Mouse (Mus musculus): Measurements from ENCODE around the gene Slc12a8.

Slc12a8 gene

DNA sequence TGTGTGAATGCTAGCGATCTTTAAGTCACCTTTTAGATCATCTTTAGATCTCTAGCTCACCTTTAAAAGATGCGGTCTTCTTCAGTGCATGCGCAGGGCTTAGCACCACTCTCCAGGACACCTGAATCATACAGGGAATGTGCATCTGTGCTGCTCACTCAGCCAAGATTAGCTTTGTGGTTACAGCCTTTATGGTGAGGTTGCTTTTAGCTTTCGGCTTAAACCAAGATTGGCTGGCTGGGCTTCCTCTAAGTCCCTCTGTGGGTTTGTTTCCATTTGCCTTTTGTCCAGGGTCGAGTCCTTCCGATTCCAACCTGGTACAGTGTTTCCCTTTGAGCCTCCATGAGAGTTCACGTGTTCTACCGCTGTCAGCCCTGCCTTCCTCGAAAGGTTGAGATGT, 187.2 kb downstream of the Slc12a8 start:
- DNase-seq = peak; percentile 70

DNA sequence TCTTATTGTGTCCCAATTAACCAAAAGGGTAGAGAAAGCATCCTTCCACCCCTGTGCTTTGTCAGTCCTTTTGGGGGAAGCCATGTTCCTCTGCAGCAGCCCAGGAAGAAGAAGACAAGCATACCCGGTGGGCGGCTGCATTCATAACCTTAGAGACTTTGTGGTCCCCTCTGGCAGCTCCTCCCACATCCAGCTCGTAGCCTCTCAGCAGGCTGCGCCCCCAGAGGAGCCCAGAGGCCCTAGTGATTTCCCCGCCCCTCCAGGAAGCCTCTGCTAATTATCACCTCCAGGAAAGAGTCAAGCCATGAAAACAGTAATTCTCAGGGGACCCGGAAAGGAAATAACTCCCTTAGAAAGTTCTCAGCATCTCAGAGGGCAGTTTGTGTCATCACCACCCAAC, 188.1 kb downstream of the Slc12a8 start:
- no peak for DNase-seq

DNA sequence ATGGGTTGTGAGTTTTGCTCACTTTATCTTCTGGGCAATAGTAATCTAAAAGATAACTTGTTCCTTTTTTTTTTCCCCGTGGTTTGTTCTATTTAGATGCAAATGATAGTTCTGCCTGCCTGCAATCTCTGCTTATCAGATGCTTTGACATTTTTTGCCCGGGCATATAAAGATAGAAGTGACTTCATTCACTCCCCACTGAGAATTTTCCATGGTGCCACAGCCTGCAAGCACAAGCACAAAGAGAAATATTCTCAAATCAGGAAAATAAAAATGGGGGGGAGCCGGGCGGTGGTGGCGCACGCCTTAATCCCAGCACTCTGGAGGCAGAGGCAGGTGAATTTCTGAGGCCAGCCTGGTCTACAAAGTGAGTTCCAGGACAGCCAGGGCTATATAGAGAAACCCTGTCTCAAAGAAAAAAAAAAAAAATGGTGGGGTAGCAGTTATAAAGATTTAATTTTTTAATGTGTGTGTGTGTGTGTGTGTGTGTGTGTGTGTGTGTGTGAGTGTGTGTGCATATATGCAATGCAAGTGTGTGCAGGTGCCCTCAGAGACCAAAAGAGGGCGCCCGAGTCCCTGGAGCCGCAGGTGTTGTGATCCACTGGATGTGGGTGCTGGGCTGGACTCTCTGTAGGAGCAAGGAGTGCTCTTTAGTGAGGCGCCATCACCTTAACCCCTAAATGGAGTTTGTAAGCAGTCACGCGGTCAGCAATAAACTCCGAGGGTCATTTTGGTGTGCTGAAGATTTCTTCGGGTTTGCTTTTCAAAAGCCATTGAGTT, 189.2 kb downstream of the Slc12a8 start:
- DNase-seq = peak; percentile 69

DNA sequence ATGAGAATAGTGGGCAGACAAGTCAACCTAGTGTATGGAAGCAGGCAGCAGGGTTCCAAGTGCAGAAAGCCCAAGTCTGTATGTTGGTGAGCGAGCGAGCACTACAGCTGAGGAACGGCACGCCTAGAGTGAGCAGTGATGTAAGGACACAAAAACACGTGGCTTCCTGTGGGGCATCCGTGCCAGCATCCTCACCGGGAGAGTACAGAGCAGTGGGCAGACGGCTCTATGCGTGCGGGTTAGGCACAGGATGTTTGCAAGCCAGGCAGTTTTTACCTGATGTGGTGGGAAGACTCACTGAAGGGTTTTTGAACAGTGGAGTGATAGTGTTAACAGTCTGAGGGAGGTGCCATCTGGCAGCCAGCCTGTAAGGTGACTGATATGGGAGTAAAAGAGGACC, 190.9 kb downstream of the Slc12a8 start:
- no peak for DNase-seq

DNA sequence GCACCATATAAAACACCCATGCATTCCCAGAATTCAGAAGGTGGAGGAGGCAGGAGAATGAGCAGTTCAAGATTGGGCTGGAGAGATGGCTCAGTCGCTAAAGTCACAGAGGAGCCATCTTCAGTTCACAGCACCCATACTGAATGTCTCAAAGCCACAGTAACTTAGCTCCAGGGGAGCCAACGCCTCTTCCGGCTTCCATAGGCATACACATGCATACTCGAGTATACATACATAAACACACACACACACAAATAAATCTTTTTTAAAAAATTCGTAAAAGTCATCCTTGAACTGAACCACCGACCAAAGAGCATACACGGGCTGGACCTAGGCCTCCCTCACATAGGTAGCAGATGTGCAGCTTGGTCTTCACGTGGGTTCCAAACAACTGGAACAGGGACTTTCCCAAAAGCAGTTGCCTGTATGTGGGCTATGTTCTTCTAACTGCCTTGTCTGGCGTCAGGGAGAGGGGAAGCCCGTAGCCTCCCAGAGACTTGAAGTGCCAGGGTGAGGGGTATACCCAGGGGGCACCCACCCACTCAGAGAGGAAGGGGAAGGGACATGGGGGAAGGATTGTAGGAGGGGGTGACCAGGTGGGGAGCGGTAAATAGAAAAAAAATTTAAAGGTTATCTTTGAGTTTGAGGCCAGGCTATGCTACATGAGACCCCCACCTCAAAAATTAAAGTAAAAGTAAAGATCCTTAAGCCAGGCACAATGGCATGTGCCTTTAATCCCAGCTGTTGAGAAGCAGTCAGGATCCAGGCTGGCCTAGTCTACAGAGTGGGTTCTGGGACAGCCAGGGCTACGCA, 191.7 kb downstream of the Slc12a8 start:
- DNase-seq = no peak
